Mouse (Mus musculus) E14TG2a.4 (cell line): Measurements from ENCODE around the gene Gm12248.

Experiments used
- CTCF ChIP-seq: conservative IDR thresholded peaks from 2 replicates; pipeline ENCODE4 v1.5.1; 2014; ENCODE audit warnings: low read length
- POU5F1 ChIP-seq: IDR thresholded peaks from 2 replicates; pipeline ENCODE4 v1.6.1; 2014; ENCODE audit warnings: low read length, borderline replicate concordance

DNA sequence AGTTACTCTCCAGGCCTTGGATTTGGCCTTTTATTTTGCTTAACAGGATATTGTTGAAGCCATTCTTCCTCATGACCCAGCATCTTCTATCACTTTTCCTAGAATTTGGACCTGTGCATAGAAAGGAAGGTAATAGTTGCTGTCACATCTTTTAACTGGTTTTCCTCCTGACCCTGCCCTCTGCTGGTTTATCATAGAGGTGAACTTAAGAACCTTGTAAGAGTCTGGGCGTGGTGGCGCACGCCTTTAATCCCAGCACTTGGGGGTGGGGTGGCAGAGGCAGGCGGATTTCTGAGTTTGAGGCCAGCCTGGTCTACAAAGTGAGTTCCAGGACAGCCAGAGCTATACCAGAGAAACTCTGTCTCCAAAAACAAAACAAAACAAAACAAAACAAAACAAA, 74.2 kb downstream of the Gm12248 start:
- TF ChIP-seq CTCF (no peak), POU5F1 (no peak)
